Mouse (Mus musculus): ENCODE measurements around the gene Man1c1. TPM values are rescaled to one million over a fixed set of nuclear protein-coding genes. Genes with fewer than 3 reads are reported as not detected.
A peak's percentile ranks its signal among the peaks of the same experiment; 100 is the strongest.

Man1c1 gene
- polyA plus RNA-seq, 1 experiment, result 4.6 TPM

GRCm38 (mm10) chr4:134618810-134619488 is 85.1 kb downstream of the Man1c1 start:
- Histone ChIP-seq H3K4me1 (ENCODE audit: control insufficient read depth, insufficient read depth, low read length) (no peaks in the 10 kb centered on the region), H3K4me3 (ENCODE audit: insufficient read depth, low read depth, low read length) (no peak overlapping the region), H3K27ac (ENCODE audit: insufficient read depth, low read depth, low read length) (no peak overlapping the region), H3K36me3 (ENCODE audit: control insufficient read depth, insufficient read depth, low read length) (no peaks in the 10 kb centered on the region), H3K27me3 (replicated peaks; ENCODE audit: control insufficient read depth, insufficient read depth, low read length) (no peaks in the 10 kb centered on the region)
- DNase-seq, result peak; percentile 14
- no peak for TF ChIP-seq CTCF (conservative IDR thresholded peaks at IDR 0.05; ENCODE audit: insufficient read depth, insufficient read length, low read depth, low read length)
- WGBS, result 79% methylated on average over 13 of the region's 13 CpGs

DNA sequence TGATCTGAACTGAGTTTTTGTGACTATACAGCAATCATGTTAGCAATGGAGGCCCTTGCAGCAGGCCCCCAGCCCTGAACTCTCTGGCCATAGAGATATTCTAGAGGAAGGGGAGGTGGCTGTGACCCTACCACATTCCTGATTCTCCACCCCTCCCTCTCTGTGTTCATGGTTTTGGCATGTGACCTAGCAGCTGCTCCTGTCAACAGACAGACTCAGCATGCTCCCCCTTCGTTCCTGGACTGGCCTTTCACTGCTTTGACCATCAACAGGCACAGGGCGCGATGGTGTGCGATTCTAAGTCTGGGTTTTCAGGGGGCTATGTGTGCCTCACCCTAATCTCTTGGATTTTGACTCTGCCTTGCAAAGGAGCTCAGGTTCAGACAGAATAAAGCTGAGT is 86.3 kb downstream of the Man1c1 start:
- Histone ChIP-seq H3K36me3 (ENCODE audit: control insufficient read depth, insufficient read depth, low read length) (no peaks in the 10 kb centered on the region), H3K27me3 (replicated peaks; ENCODE audit: control insufficient read depth, insufficient read depth, low read length) (no peaks in the 10 kb centered on the region), H3K27ac (ENCODE audit: insufficient read depth, low read depth, low read length) (no peak overlapping the region), H3K4me3 (ENCODE audit: insufficient read depth, low read depth, low read length) (no peak overlapping the region), H3K4me1 (ENCODE audit: control insufficient read depth, insufficient read depth, low read length) (no peaks in the 10 kb centered on the region)
- no peak for DNase-seq
- 92% methylated on average over 4 of the region's 4 CpGs for WGBS
- TF ChIP-seq POLR2A (IDR thresholded peaks at IDR 0.05; ENCODE audit: low read depth, low read length) (no peak), CTCF (conservative IDR thresholded peaks at IDR 0.05; ENCODE audit: insufficient read depth, insufficient read length, low read depth, low read length) (no peak)

DNA sequence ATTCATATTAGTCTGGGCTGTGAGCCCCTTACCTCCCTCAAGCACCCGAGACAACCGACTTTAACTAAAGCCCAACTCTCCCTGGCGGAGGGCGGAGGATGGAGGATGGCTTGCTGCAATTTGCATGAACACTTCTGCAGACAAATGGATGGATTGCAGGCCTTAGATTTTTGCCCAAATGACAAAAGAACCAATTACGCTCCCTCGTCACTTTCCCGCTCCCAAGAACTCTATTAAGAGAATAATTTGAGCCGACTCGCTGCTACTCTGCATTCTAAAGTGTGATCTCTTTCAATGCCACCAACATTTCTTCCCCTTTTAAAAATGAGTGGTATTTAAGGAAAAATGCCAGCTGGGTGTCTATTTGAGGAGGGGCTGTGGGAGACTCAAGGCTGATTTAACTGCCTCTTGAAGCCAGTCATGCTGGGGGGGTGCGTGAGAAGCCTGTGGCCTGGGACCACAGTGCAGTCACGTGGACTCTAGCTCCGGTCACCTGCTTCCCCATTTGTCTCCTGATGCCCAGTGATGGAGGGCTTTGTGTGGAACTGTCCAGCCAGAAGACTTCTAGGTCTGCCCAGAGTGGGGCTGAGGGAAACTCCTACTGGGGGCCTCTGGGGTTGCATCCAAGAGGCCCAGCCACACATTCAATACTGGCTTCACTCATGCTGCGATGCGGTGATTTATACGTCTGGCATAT is 88.0 kb downstream of the Man1c1 start:
- H3K36me3 ChIP-seq (ENCODE audit: control insufficient read depth, insufficient read depth, low read length), result no peaks in the 10 kb centered on the region
- TF ChIP-seq CTCF (conservative IDR thresholded peaks at IDR 0.05; ENCODE audit: insufficient read depth, insufficient read length, low read depth, low read length), result no peak
- no peak overlapping the region for H3K27ac ChIP-seq (ENCODE audit: insufficient read depth, low read depth, low read length)
- H3K4me1 ChIP-seq (ENCODE audit: control insufficient read depth, insufficient read depth, low read length), result no peaks in the 10 kb centered on the region
- DNase-seq, result no peak
- 87% methylated on average over 15 of the region's 15 CpGs for WGBS
- H3K4me3 ChIP-seq (ENCODE audit: insufficient read depth, low read depth, low read length), result no peak overlapping the region
- no peaks in the 10 kb centered on the region for H3K27me3 ChIP-seq (replicated peaks; ENCODE audit: control insufficient read depth, insufficient read depth, low read length)

DNA sequence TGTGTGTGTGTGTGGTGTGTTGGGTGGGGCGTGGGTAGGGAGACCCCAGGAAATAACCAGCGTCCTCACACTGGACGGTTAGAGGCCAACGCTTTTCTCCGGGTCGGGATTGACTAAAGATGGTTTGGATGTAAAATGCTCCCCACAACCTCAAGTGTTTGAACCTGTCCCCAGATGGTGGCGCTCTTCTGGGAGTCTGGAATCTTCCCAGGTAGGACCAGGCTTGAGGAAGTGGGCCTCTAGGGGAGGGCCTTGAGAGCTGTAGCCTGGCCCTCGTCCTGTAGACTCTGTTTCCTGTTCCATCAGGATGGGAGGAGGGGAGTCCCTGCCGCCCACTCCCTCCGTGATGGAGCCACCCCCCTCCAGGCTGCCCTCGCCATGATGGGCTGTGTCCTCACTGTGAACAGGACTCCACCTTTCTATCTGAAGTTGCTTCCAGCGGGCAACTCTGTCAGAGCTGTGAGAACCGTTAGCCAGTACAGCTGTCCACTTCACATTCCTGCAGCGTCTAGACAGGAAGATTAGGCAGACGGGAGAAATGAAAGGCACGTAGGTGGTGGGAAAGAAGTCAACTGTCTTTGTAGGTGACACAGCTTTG is 91.9 kb downstream of the Man1c1 start:
- Histone ChIP-seq H3K27ac (ENCODE audit: insufficient read depth, low read depth, low read length) (no peak overlapping the region), H3K4me3 (ENCODE audit: insufficient read depth, low read depth, low read length) (no peak overlapping the region), H3K27me3 (replicated peaks; ENCODE audit: control insufficient read depth, insufficient read depth, low read length) (no peaks in the 10 kb centered on the region), H3K4me1 (ENCODE audit: control insufficient read depth, insufficient read depth, low read length) (no peaks in the 10 kb centered on the region), H3K36me3 (ENCODE audit: control insufficient read depth, insufficient read depth, low read length) (no peaks in the 10 kb centered on the region)
- WGBS, result 55% methylated on average over 16 of the region's 16 CpGs
- TF ChIP-seq POLR2A (IDR thresholded peaks at IDR 0.05; ENCODE audit: low read depth, low read length), result no peak
- no peak for TF ChIP-seq CTCF (conservative IDR thresholded peaks at IDR 0.05; ENCODE audit: insufficient read depth, insufficient read length, low read depth, low read length)
- peak; percentile 33 for DNase-seq

GRCm38 (mm10) chr4:134610616-134611015 is 93.5 kb downstream of the Man1c1 start:
- H3K36me3 ChIP-seq (ENCODE audit: control insufficient read depth, insufficient read depth, low read length), result no peaks in the 10 kb centered on the region
- H3K4me1 ChIP-seq (ENCODE audit: control insufficient read depth, insufficient read depth, low read length), result no peaks in the 10 kb centered on the region
- DNase-seq, result peak; percentile 17
- WGBS, result 65% methylated on average over 3 of the region's 3 CpGs
- H3K27me3 ChIP-seq (replicated peaks; ENCODE audit: control insufficient read depth, insufficient read depth, low read length), result no peaks in the 10 kb centered on the region
- no peak overlapping the region for H3K27ac ChIP-seq (ENCODE audit: insufficient read depth, low read depth, low read length)
- no peak for TF ChIP-seq CTCF (conservative IDR thresholded peaks at IDR 0.05; ENCODE audit: insufficient read depth, insufficient read length, low read depth, low read length)
- no peak for TF ChIP-seq POLR2A (IDR thresholded peaks at IDR 0.05; ENCODE audit: low read depth, low read length)
- H3K4me3 ChIP-seq (ENCODE audit: insufficient read depth, low read depth, low read length), result no peak overlapping the region

DNA sequence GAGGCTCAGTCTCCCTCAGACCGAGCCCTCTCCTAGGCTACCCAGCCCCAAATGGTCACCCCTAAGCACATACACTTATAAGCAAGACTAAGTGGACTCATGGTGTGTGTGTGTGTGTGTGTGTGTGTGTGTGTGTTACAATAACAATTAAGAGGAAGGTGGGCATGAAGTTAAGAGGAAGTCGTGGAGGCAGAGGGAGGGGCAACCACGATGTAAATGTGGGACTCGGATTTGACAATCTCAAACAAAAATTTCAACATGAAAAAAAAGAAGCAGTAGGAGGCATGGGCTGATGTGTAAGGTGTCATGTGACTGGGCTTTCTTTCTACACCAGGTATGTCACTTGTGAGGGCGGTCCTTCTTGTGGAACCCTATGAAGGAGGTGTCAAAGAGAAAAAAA is 96.4 kb downstream of the Man1c1 start:
- H3K4me3 ChIP-seq (ENCODE audit: insufficient read depth, low read depth, low read length), result no peak overlapping the region
- no peaks in the 10 kb centered on the region for H3K27me3 ChIP-seq (replicated peaks; ENCODE audit: control insufficient read depth, insufficient read depth, low read length)
- no peaks in the 10 kb centered on the region for H3K36me3 ChIP-seq (ENCODE audit: control insufficient read depth, insufficient read depth, low read length)
- H3K27ac ChIP-seq (ENCODE audit: insufficient read depth, low read depth, low read length), result no peak overlapping the region
- WGBS, result 80% methylated on average over 5 of the region's 5 CpGs
- TF ChIP-seq CTCF (conservative IDR thresholded peaks at IDR 0.05; ENCODE audit: insufficient read depth, insufficient read length, low read depth, low read length) (no peak), POLR2A (IDR thresholded peaks at IDR 0.05; ENCODE audit: low read depth, low read length) (no peak)
- no peaks in the 10 kb centered on the region for H3K4me1 ChIP-seq (ENCODE audit: control insufficient read depth, insufficient read depth, low read length)
- DNase-seq, result no peak

DNA sequence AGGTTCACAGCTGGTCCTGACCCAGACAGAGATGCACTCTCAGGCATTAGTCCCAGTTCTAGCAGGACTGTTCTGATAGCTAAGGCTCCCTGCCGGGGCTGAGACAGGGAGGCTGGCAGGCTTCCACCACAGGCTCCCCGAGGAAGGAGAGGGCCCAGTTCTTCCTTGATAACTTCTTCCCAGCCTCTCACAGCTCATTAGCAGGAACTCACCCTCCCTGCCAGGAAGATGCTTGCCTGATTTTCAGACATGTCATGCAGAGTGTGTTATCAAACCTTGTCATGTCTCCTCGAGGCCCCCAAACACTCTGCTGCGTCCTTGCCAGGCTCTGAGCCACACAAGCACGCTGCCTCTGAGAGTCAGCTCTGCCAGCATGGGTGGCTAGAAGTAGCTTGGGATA is 98.0 kb downstream of the Man1c1 start:
- 55% methylated on average over 5 of the region's 5 CpGs for WGBS
- TF ChIP-seq CTCF (conservative IDR thresholded peaks at IDR 0.05; ENCODE audit: insufficient read depth, insufficient read length, low read depth, low read length), result no peak
- TF ChIP-seq POLR2A (IDR thresholded peaks at IDR 0.05; ENCODE audit: low read depth, low read length), result no peak
- H3K27me3 ChIP-seq (replicated peaks; ENCODE audit: control insufficient read depth, insufficient read depth, low read length), result no peaks in the 10 kb centered on the region
- H3K27ac ChIP-seq (ENCODE audit: insufficient read depth, low read depth, low read length), result no peak overlapping the region
- H3K4me1 ChIP-seq (ENCODE audit: control insufficient read depth, insufficient read depth, low read length), result peaks cover 5% of the 10 kb centered on the region; the same call in 1 of the 2 replicates
- DNase-seq, result peak; percentile 44
- H3K4me3 ChIP-seq (ENCODE audit: insufficient read depth, low read depth, low read length), result no peak overlapping the region
- no peaks in the 10 kb centered on the region for H3K36me3 ChIP-seq (ENCODE audit: control insufficient read depth, insufficient read depth, low read length)

All from kidney, adult 2 months (tissue).